Mouse (Mus musculus): ENCODE measurements at regions not wholly inside any gene's neighbourhood (a gene's known extent, or its start where the extent isn't known, plus 50 kb on each side); places are given as distances from the start of the nearest gene placed in this dataset.

- Histone ChIP-seq H3K9ac (ENCODE audit: low read length) (no peak overlapping the region), H3K36me3 (ENCODE audit: control insufficient read depth, insufficient read depth, low read length) (no peaks in the 10 kb centered on the region), H3K9me3 (replicated peaks; ENCODE audit: control insufficient read depth, low read length) (no peaks in the 10 kb centered on the region), H3K27me3 (replicated peaks; ENCODE audit: control insufficient read depth, insufficient read depth, low read length) (no peaks in the 10 kb centered on the region), H3K4me3 (ENCODE audit: low read depth, low read length) (no peak overlapping the region), H3K4me1 (ENCODE audit: control insufficient read depth, insufficient read depth, low read length) (no peaks in the 10 kb centered on the region), H3K4me2 (ENCODE audit: low read length) (no peak overlapping the region), H3K27ac (ENCODE audit: low read depth, low read length) (no peak overlapping the region)
- WGBS: 72% methylated on average over 6 of the region's 6 CpGs
- DNase-seq (ENCODE audit: low spot score) (no peak), ATAC-seq (no peak)
Observed at GRCm38 (mm10) chr16:95896126-95896525, 94.6 kb downstream of the Psmg1 start.

- WGBS: 86% methylated on average over 6 of the region's 6 CpGs
- DNase-seq (ENCODE audit: low spot score) (no peak), ATAC-seq (no peak)
- Histone ChIP-seq H3K27ac (ENCODE audit: low read depth, low read length) (no peak overlapping the region), H3K4me2 (ENCODE audit: low read length) (no peak overlapping the region), H3K9ac (ENCODE audit: low read length) (no peak overlapping the region), H3K36me3 (ENCODE audit: control insufficient read depth, insufficient read depth, low read length) (no peaks in the 10 kb centered on the region), H3K4me3 (ENCODE audit: low read depth, low read length) (no peak overlapping the region), H3K4me1 (ENCODE audit: control insufficient read depth, insufficient read depth, low read length) (no peaks in the 10 kb centered on the region), H3K9me3 (replicated peaks; ENCODE audit: control insufficient read depth, low read length) (no peaks in the 10 kb centered on the region), H3K27me3 (replicated peaks; ENCODE audit: control insufficient read depth, insufficient read depth, low read length) (no peaks in the 10 kb centered on the region)
Observed at GRCm38 (mm10) chr16:95893534-95894290, 97.0 kb downstream of the Psmg1 start.

GRCm38 (mm10) chr16:95892356-95892755 is 98.4 kb downstream of the Psmg1 start:
- no peak overlapping the region for H3K4me3 ChIP-seq (ENCODE audit: low read depth, low read length)
- H3K27ac ChIP-seq (ENCODE audit: low read depth, low read length): no peak overlapping the region
- H3K9ac ChIP-seq (ENCODE audit: low read length): no peak overlapping the region
- WGBS: 86% methylated on average over 3 of the region's 3 CpGs
- no peaks in the 10 kb centered on the region for H3K36me3 ChIP-seq (ENCODE audit: control insufficient read depth, insufficient read depth, low read length)
- no peaks in the 10 kb centered on the region for H3K9me3 ChIP-seq (replicated peaks; ENCODE audit: control insufficient read depth, low read length)
- H3K27me3 ChIP-seq (replicated peaks; ENCODE audit: control insufficient read depth, insufficient read depth, low read length): no peaks in the 10 kb centered on the region
- H3K4me1 ChIP-seq (ENCODE audit: control insufficient read depth, insufficient read depth, low read length): no peaks in the 10 kb centered on the region
- no peak for ATAC-seq
- DNase-seq (ENCODE audit: low spot score): no peak
- no peak overlapping the region for H3K4me2 ChIP-seq (ENCODE audit: low read length)

- Histone ChIP-seq H3K4me2 (ENCODE audit: low read length) (no peak overlapping the region), H3K27me3 (replicated peaks; ENCODE audit: control insufficient read depth, insufficient read depth, low read length) (no peaks in the 10 kb centered on the region), H3K4me3 (ENCODE audit: low read depth, low read length) (no peak overlapping the region), H3K9ac (ENCODE audit: low read length) (no peak overlapping the region), H3K36me3 (ENCODE audit: control insufficient read depth, insufficient read depth, low read length) (no peaks in the 10 kb centered on the region), H3K9me3 (replicated peaks; ENCODE audit: control insufficient read depth, low read length) (no peaks in the 10 kb centered on the region), H3K4me1 (ENCODE audit: control insufficient read depth, insufficient read depth, low read length) (no peaks in the 10 kb centered on the region), H3K27ac (ENCODE audit: low read depth, low read length) (no peak overlapping the region)
- ATAC-seq: no peak
- no peak for DNase-seq (ENCODE audit: low spot score)
- 77% methylated on average over 1 of the region's 1 CpGs for WGBS
Observed at GRCm38 (mm10) chr16:95886131-95886530, 104.6 kb downstream of the Psmg1 start.

- 95% methylated on average over 4 of the region's 4 CpGs for WGBS
Observed at GRCm38 (mm10) chr16:95873297-95873696, 117.5 kb downstream of the Psmg1 start.

GRCm38 (mm10) chr16:95872436-95872835 is 118.3 kb downstream of the Psmg1 start:
- H3K4me3 ChIP-seq (ENCODE audit: low read depth, low read length): no peak overlapping the region
- H3K4me2 ChIP-seq (ENCODE audit: low read length): no peak overlapping the region
- H3K27ac ChIP-seq (ENCODE audit: low read depth, low read length): no peak overlapping the region
- ATAC-seq (no peak), DNase-seq (ENCODE audit: low spot score) (no peak)
- no peak overlapping the region for H3K9ac ChIP-seq (ENCODE audit: low read length)
- WGBS: 80% methylated on average over 3 of the region's 3 CpGs
- no peaks in the 10 kb centered on the region for H3K9me3 ChIP-seq (replicated peaks; ENCODE audit: control insufficient read depth, low read length)
- no peaks in the 10 kb centered on the region for H3K4me1 ChIP-seq (ENCODE audit: control insufficient read depth, insufficient read depth, low read length)
- no peaks in the 10 kb centered on the region for H3K36me3 ChIP-seq (ENCODE audit: control insufficient read depth, insufficient read depth, low read length)
- H3K27me3 ChIP-seq (replicated peaks; ENCODE audit: control insufficient read depth, insufficient read depth, low read length): no peaks in the 10 kb centered on the region

More at GRCm38 (mm10) chr16:95873297-95873696, 117.5 kb downstream of the Psmg1 start:
- H3K4me1 ChIP-seq (ENCODE audit: control insufficient read depth, insufficient read depth, low read length): no peaks in the 10 kb centered on the region
- H3K27me3 ChIP-seq (replicated peaks; ENCODE audit: control insufficient read depth, insufficient read depth, low read length): no peaks in the 10 kb centered on the region
- H3K36me3 ChIP-seq (ENCODE audit: control insufficient read depth, insufficient read depth, low read length): no peaks in the 10 kb centered on the region
- no peak for ATAC-seq
- H3K4me3 ChIP-seq (ENCODE audit: low read depth, low read length): no peak overlapping the region
- no peak overlapping the region for H3K4me2 ChIP-seq (ENCODE audit: low read length)
- H3K9me3 ChIP-seq (replicated peaks; ENCODE audit: control insufficient read depth, low read length): no peaks in the 10 kb centered on the region
- no peak overlapping the region for H3K9ac ChIP-seq (ENCODE audit: low read length)
- no peak for DNase-seq (ENCODE audit: low spot score)
- no peak overlapping the region for H3K27ac ChIP-seq (ENCODE audit: low read depth, low read length)

GRCm38 (mm10) chr16:95870291-95870690 is 120.5 kb downstream of the Psmg1 start:
- Histone ChIP-seq H3K4me1 (ENCODE audit: control insufficient read depth, insufficient read depth, low read length) (no peaks in the 10 kb centered on the region), H3K9ac (ENCODE audit: low read length) (no peak overlapping the region), H3K9me3 (replicated peaks; ENCODE audit: control insufficient read depth, low read length) (no peaks in the 10 kb centered on the region), H3K27ac (ENCODE audit: low read depth, low read length) (no peak overlapping the region), H3K4me3 (ENCODE audit: low read depth, low read length) (no peak overlapping the region), H3K27me3 (replicated peaks; ENCODE audit: control insufficient read depth, insufficient read depth, low read length) (no peaks in the 10 kb centered on the region), H3K36me3 (ENCODE audit: control insufficient read depth, insufficient read depth, low read length) (no peaks in the 10 kb centered on the region), H3K4me2 (ENCODE audit: low read length) (no peak overlapping the region)
- WGBS: 75% methylated on average over 2 of the region's 2 CpGs
- DNase-seq (ENCODE audit: low spot score) (no peak), ATAC-seq (no peak)

GRCm38 (mm10) chr16:95869501-95869900 is 121.3 kb downstream of the Psmg1 start:
- H3K36me3 ChIP-seq (ENCODE audit: control insufficient read depth, insufficient read depth, low read length): no peaks in the 10 kb centered on the region
- no peak for ATAC-seq
- no peak overlapping the region for H3K9ac ChIP-seq (ENCODE audit: low read length)
- H3K9me3 ChIP-seq (replicated peaks; ENCODE audit: control insufficient read depth, low read length): no peaks in the 10 kb centered on the region
- 77% methylated on average over 5 of the region's 5 CpGs for WGBS
- no peak overlapping the region for H3K27ac ChIP-seq (ENCODE audit: low read depth, low read length)
- H3K4me1 ChIP-seq (ENCODE audit: control insufficient read depth, insufficient read depth, low read length): no peaks in the 10 kb centered on the region
- DNase-seq (ENCODE audit: low spot score): no peak
- H3K4me3 ChIP-seq (ENCODE audit: low read depth, low read length): no peak overlapping the region
- H3K4me2 ChIP-seq (ENCODE audit: low read length): no peak overlapping the region
- H3K27me3 ChIP-seq (replicated peaks; ENCODE audit: control insufficient read depth, insufficient read depth, low read length): no peaks in the 10 kb centered on the region

GRCm38 (mm10) chr16:95868896-95869295 is 121.9 kb downstream of the Psmg1 start:
- 100% methylated on average over 1 of the region's 1 CpGs for WGBS
- no peak overlapping the region for H3K9ac ChIP-seq (ENCODE audit: low read length)
- no peak for ATAC-seq

More at GRCm38 (mm10) chr16:95868896-95869295, 121.9 kb downstream of the Psmg1 start:
- Histone ChIP-seq H3K36me3 (ENCODE audit: control insufficient read depth, insufficient read depth, low read length) (no peaks in the 10 kb centered on the region), H3K9me3 (replicated peaks; ENCODE audit: control insufficient read depth, low read length) (no peaks in the 10 kb centered on the region), H3K27ac (ENCODE audit: low read depth, low read length) (no peak overlapping the region), H3K4me1 (ENCODE audit: control insufficient read depth, insufficient read depth, low read length) (no peaks in the 10 kb centered on the region), H3K4me2 (ENCODE audit: low read length) (no peak overlapping the region), H3K4me3 (ENCODE audit: low read depth, low read length) (no peak overlapping the region), H3K27me3 (replicated peaks; ENCODE audit: control insufficient read depth, insufficient read depth, low read length) (no peaks in the 10 kb centered on the region)
- DNase-seq (ENCODE audit: low spot score): no peak
